Mouse (Mus musculus): ENCODE results near the gene Ntrk2.

The Ntrk2 gene

DNA sequence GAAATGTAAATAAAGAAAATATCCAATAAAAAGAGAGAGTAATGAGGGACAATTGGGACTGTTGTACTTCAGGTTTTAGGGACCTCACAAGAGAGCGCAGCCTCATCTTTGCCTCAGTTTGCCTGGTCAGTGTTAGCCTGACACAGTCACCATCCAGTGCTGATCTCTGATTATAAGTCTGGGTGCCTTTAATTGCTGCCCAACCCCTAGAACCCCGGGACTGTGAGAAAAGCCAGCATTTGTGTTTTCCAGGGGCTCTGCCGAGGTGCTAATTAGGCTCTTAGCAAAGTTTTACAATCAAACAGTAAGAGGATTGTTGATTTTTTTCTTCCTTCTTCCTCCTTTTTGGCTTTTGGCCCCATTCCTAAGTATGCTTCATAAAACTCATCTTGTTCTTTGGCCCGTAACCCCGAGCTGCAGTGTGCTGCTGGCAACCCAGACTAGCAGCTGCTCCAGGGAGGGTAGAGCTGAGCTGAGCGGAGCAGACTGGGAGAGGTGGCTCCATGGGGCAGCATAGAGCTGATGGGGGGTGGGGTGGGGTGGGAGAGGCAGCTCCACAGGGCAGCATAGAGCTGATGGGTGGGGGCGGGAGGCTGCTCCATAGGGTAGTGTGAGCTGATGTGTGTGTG lies 34.5 kb downstream of the Ntrk2 start:
- no peak for DNase-seq (ENCODE audit: low spot score)

DNA sequence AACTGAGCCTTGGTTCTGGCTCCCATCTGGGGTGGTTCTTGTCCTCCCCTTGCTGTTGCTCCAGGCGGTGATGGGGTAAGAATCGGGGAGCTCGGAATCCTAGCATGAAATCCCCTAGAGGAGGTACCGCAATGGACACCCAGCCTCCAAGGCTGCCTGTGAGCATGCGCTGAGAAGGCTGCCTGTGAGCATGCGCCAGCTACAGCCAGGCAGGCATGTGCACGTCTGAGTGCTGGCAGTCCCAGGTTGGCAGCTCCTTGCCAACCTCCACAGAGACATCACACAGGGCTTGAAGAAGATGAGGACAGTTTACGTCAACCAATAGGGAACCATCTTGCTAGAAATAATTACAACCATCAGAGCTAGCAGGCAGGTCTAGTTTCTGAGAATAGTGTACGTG lies 37.5 kb downstream of the Ntrk2 start:
- no peak for DNase-seq (ENCODE audit: low spot score)

DNA sequence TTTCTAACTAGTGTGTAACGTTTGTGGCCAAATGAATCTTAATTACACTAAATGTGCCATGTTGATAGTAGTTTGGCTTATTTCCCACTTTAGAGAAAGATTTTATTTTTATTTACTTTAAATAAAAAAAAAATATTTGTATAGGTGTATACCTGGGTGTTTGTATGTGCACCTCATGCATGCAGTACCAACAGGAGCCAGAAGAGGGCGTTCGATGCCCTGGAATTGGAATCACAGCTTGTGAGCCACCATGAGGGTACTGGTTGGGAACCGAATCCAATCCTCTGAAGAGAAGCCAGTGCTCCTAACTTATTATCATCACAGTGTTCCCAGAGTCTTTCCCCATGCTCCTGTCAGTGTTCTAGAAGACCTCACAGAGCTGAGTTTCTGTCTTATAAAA lies 42.2 kb downstream of the Ntrk2 start:
- DNase-seq (ENCODE audit: low spot score): no peak

DNA sequence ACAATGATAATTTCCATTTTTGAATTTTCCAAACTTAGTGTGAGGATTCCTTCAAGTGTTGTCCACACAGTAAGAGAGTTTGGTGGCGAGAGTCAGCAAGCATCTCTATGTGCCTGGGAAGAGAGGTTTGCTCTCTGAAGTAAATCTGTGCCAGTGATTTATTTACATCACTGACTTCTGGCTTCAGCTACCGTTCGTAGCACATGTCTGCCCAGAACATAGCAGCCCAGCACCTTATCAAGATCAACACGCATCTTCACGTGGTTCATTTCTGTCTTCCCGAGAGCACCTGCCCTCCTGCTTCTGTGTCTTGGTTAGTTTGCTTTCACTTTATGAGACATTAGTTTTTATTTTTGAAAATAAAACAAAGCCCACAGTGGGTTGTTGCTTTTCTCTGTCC lies 47.3 kb downstream of the Ntrk2 start:
- no peak for DNase-seq (ENCODE audit: low spot score)

DNA sequence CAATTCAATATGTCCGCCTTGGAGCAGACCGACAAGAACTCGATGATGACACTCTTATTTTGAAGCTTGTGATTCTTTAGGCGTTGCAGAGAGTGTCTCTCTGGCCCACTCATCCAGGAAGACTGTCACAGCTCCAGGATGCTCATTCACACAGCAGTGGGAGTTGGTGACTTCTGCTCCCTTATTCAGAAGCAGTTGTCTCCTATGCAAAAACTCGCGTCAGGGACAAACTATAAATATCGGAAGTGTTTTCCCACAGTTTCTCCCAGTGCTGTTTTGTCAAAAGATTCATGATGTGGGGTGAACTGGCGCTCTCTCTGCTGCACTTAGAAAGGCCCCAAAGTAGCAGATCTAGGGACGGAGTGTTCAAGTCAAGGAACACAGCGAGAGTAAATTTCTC lies 59.9 kb downstream of the Ntrk2 start:
- DNase-seq (ENCODE audit: low spot score): no peak

DNA sequence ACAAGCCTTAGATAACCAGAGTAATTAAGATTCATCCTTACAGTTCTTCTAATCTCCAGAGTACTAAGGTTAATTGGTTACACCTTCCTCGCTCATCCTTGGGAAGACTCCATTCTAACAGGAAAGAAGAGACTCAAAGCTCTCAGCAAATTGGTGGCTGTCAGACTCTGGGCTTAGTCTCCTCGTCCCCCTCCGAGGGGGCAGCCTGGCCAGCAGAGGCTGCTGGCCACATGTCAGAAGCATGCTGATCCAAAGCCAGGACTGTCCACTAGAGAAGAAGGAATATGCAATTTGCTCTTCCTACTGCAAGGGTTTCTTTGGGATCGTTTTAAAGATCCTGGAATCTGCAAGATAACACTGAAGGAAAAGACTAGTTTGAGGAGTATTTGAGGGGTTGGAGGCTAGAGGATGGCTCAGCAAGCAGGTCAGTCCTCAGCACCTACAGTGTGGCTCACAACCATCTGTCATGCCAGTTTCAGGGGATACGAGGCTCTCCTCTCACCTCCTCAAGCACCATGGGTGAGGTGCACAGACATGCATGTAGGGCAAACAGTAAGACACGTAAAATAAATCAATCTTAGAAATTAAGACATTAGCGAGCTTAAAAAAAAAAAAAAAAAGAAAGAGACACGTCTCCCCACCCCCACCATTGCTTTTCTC lies 60.5 kb downstream of the Ntrk2 start:
- no peak for DNase-seq (ENCODE audit: low spot score)

DNA sequence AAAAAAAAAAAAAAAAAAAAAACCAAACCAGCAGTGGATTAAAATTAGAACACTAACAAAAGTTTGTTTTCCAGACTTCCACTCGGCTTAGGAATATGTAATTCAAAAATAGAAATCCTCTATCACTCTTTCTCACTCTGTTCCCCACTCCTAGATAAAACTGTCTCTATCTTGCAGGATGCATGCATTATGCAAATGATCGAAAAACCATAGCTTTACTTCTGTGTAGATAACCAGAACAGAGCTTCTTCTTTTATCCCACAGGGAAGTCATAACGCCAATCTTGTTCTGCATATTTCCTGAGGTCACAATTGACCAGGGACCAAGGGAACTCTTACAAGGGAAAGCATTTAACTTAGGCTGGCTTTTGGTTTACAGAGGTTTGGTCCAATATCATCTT lies 76.1 kb downstream of the Ntrk2 start:
- no peak for DNase-seq (ENCODE audit: low spot score)

DNA sequence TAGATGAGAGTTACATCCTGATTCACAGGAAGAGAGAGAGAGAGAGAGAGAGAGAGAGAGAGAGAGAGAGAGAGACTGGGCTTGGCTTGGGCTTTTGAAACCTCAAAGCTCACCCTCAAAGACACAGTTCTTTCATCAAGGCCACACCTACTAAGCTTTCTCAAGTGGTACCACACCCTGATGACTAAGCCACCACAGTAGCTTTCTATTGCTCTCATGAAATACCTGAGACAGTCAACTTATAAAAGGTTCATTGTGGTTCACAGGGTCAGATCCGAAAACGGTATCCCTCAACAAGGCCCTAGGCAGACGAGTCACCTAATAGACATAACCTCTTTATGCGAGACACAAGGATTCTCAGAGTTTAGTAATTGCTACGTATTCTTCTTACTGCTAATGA lies 76.5 kb downstream of the Ntrk2 start:
- no peak for DNase-seq (ENCODE audit: low spot score)

DNA sequence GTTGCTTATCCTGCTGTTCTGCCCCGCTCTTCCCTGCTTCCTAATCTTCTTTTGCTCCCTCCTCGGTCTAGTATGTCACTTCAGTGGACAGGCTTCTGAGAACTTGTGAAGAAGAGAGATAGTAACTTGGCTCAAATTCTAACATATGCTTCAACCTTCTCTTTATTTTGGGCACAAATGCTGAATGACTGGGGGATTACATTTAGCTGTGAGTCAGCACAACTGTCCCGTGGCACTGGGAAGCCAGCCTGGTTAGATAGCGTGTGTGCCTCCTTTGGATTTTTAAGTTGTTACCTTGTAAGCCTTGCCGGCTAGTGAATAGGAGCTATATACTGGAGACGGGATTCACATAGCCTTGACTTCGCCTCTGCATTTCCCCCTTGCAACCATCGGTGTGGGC lies 79.7 kb downstream of the Ntrk2 start:
- no peak for DNase-seq (ENCODE audit: low spot score)

DNA sequence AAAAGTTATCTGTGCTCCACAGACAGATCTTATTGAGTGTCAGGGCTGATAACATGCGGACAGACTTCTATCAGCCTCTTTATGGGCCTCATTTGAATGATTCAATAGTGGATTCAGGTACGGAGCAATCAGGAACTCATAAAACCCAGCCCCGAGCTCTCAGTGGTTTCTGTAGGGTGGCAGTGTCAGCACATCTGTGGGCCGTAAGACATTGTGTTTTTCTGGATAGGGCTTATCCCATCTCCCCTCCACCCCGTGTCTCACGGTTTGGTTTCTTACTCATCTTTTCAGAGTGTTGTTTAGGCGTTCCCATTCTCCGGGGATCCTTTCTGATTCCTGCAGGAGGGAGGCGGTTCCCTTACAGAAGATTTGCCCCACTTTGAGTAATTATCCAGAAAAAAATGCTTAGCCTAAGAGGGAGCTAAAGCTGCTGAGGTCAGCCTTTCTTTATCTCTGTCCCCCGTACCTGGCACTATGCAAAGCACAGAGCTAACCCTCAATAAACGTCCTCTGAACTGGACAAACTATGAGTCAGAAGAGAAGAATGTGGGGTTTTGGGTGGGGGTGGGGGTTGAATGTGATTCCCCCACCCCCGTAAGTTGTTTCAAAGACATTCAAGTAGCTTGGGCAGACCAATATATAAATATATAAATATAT lies 90.0 kb downstream of the Ntrk2 start:
- DNase-seq (ENCODE audit: low spot score): no peak

DNA sequence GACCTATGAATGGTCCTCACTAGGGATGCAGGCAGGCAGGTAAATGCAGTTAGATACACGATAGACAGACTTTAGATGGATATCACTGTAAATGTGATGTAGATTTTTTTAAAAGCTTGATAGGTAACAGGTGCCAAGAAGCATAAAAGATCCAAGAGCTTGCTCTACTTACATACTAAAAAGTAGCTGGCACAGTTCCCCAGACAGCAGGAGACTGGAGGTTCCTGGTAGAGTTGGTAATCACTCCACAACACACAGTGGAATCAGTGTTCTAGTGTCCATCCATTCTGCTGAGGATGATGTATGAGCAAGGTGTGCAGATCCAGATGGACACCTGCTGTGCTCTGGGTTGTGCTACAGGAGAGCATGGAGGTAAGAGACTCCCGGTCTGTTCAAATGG lies 93.0 kb downstream of the Ntrk2 start:
- DNase-seq (ENCODE audit: low spot score): no peak

DNA sequence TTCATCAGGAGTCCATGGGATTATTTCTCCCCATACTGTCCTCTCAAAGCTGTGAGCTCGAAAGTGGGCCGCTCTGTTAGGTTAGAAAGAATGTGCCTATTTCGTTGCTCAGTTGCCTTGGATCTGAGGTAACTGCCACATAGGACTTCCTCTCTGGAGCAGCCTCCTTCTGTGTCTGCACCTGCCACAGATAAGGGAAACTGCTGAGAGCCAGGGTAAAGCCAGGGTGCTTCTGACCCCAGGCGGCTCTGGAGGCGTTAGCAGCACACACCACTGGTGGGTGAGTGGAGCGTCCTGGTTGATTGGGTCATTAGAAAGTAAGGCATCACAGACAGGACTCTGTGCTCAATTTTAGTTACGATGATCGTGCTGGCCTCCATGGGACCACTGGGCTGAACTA lies 95.9 kb downstream of the Ntrk2 start:
- no peak for DNase-seq (ENCODE audit: low spot score)

DNA sequence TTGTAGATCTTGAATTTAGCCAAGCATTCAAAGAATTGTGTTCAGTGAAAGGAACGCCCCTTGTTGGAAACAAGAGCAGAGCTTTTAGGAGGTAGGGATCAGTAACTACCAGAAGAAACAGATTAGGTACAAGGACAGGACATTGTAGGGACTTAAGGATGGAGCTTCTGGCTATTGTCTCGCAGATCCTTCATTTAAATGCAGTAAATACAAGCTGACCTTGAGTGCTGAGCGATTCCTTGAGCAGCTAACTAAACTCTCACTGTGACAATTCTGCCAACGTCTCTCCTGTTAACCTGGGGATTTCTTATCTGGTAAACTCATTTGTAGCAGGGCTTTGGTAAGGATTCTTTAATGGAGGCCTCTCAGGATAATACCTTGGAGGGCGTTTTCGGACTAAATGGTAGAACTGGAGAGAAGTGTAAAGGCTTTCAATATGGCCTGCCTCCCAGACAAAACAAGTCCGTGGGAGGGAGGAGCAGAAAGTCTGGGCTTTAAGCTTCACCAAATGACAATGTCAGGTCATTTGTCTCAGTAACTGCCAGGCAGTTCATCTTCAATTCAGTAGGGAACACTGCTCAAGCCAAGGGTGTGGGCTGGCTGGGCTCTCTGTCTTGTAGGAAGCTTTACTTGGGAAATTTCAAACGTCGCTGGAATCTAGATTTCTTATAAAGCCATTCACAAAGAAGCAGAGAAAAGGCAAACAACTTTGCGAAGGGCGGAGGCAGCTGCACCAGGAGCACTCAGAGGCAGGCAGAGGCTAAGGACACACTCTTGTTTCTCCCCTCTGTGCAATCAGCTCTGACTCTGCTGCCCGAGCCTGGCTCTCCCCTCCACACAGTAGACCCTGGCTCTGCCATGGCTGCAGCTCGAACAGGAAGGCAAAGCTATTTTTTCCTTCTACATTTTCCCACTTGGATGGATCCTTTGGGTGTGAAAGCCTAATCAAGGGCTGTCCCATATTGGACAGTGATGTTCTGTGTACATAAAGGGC lies 98.7 kb downstream of the Ntrk2 start:
- no peak for DNase-seq (ENCODE audit: low spot score)

DNA sequence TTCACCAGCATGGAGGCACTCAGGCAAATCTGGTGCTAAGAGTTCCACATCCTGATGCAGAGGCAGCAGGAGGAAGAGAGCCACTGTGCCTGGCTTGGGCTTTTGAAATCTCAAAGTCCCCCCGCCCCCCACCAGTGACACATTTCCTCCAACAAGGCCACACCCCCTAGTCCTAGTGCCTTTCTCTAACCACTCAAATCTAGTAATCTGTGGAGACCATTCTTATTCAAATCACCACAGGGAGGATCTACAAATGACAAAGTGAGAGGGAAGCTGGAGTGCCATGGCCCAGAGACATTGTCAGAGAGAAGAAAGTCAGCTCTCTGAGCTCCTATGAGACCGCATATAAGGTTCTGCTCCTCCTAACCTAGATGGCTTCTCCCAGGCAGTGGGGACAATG lies 105.6 kb downstream of the Ntrk2 start:
- no peak for DNase-seq (ENCODE audit: low spot score)

DNA sequence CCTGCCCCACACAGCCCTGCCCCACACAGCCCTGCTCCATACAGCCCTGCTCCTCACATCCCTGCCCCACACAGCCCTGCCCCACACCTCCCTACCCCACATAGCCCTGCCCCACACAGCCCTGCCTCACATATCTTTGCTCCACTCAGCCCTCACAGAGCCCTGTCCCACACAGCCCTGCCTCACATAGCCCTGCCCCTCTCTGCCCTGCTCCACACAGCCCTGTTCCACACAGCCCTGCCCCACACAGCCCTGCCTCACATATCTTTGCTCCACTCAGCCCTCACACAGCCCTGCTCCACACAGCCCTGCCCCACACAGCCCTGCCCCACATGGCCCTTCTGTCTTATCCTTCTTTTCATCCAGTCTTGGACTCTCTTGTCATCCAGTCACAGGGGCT lies 106.2 kb downstream of the Ntrk2 start:
- DNase-seq (ENCODE audit: low spot score): no peak

DNA sequence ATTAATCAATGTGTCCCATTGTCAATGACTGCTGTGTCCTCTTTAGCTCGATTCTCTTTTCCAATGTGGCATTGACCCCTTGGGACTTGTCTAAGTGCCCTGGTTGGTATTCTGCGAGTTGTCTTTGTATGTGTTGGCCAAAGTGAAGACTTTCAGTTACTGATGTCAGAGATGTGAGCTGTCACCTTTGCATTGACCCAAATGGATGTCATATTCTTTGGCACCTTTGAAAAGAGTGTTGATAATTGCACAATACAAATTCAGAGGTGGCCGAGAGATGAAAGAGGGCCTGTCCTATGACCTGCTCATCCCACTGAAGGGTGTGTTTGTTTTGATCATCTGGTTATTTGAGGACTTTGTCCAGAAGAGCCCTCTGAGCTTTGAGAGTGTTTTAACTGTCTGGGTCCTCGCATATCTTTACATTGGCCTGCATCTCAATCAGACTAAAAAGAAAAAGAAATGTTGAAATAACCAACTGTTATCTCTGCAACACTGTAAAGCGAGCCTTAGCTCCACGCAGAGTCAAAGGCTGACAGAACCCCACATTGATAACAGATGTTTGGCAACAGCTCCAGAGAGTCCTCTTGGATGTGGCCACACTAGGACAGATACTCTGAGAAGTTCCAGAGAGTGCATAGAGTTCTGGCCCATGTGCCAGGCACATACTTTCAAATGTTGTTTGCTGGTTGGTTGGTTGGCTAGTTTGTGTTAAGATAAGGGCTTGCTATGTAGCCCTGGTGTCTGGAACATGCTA lies 107.9 kb downstream of the Ntrk2 start:
- DNase-seq (ENCODE audit: low spot score): no peak

DNA sequence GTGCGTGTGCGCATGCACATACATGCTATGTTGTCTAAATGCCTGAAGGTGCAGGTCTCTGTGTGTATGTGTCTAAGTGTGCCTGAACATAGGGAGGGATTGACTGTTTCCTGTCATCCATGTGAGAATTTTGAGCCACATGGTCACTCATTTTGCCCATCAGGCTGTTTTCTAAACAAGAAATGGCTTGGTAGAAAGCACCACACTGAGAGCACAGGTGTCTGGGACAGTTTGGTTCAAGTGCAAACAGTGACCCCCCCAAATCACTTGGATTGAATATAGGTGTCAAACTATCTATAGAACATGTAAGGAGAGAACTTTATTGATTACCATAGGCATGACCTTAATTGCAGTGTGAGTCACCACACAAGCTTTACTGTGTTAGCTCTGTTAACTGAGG lies 110.0 kb downstream of the Ntrk2 start:
- no peak for DNase-seq (ENCODE audit: low spot score)

DNA sequence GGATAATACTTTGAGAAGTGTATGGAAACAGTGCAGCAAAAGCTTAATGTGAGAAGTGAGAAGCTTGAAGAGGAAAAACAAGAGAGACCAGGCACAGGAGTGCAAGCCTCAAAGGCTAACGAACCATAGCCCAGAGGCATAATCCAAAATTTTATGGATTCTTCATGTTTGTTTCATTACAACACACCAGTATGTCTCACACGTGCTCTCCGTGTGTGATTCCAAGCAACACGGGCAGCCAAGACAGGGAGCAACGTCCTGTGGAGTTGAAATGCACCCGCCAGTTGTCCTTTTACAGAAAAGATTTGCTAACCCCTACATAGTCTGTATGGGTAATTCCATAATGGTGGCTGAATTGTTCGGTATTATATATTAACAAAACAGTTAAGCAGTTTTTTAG lies 113.9 kb downstream of the Ntrk2 start:
- DNase-seq (ENCODE audit: low spot score): no peak

DNA sequence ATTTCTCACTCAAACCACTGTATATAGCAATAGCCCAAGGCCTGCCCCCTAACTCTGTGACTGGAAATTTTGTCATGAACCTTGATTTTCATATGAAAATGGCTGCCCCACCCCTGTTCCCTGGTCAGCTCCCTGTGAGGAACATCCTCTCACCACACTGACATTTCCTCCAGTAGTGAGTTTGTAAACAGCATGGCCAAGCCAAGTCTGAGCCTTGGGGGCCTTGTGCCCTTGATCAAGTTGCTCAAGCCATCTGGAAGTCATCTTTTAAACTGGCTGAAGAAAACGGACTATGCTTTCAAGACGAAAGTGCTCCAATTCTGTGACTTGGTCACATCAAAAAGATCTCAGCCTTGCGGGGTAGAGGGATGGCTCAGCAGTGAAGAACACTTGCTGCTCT lies 114.9 kb downstream of the Ntrk2 start:
- DNase-seq (ENCODE audit: low spot score): no peak

DNA sequence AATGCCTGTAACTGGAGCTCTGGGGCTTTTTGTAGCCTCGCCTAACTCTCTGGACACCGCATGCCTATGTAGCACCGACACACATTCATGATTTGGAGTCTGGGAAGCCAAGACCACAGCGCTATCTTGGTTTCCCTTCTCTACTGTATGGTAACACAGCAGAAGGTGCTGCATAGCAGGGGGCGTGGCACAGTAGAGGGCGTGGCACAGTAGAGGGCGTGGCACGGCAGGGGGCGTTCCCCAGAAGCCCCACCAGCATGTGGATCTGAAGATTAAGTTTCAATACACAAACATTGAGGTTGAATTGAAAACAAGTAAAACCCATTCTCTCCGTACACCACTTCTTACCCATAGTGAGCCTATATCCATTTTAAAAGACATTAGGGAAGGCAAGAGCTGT lies 115.3 kb downstream of the Ntrk2 start:
- DNase-seq (ENCODE audit: low spot score): no peak

DNA sequence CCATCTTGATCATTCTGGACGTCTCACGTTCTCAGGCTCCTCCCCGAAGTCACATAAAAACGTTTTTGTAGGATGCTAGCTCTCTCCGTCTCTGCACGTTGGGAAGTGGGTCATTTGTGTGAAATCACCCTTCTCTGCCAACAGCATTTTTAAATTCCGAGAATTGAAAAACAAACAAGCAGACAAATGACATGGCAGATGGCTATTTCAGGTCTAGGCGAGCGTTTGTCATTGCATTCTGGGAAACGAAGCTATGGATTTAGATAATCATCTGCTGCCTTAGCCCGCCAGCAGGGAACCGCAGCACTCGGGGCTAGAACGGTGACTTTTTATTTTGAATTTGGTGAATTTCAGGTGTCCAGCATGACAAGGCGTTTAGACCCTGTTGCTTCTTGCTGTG lies 115.8 kb downstream of the Ntrk2 start:
- no peak for DNase-seq (ENCODE audit: low spot score)

DNA sequence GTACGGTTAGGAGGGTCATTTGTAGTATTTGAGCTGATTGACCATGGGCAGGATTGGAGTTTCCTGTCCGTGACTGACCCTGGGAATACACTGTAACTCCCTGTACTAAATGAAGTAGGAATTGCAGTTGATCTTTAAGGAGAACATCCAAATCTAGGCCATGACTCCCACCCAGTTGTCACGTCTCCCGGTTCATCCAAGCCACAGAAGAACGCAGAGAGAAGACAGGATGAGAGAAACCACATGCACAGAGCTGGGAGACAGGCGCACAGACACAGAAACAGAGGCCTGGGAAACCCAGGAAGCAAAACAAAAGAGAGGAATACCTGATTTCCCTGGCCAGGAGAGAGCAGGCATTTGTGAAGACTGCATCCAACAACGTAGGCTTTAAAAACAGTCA lies 117.1 kb downstream of the Ntrk2 start:
- no peak for DNase-seq (ENCODE audit: low spot score)
